Mouse (Mus musculus): ENCODE data around the gene Tmem81. TPM values are rescaled to one million over a fixed set of nuclear protein-coding genes. Genes with fewer than 3 reads are reported as not detected.
"Not testable (repeated sequence)": the region's sequence is repeated elsewhere in the genome, so short reads cannot be mapped to it uniquely, and the experiment has no call there.

Gene Tmem81
- polyA plus RNA-seq (2014; fragmentation: Nextera tagmentation; extraction: Ambion mirVana) = 1.1 and 1.3 TPM in 2 replicates

GRCm38 (mm10) chr1:132506058-132506457 is at the start of gene Tmem81:
Gene Tmem81, plus strand, starts transcription at chr1:132506230.
- Histone ChIP-seq H3K4me1 (ENCODE audit: control insufficient read depth, insufficient read depth, low read length) (no peaks in the 10 kb centered on the region), H3K36me3 (ENCODE audit: control insufficient read depth, insufficient read depth, low read length) (peaks cover 63% of the 10 kb centered on the region), H3K4me3 (replicated peaks; ENCODE audit: low read depth, low read length) (no peak within 1 kb of the TSS), H3K9ac (replicated peaks; ENCODE audit: low read length) (no peak within 1 kb of the TSS), H3K9me3 (ENCODE audit: control insufficient read depth, low read length) (no peaks in the 10 kb centered on the region), H3K27ac (replicated peaks; ENCODE audit: low read depth, low read length) (no peak within 1 kb of the TSS), H3K27me3 (ENCODE audit: control insufficient read depth, insufficient read depth, low read length) (no peaks in the 10 kb centered on the region), H3K4me2 (ENCODE audit: low read length) (no peak within 1 kb of the TSS)
- DNase-seq (no peak), ATAC-seq (ENCODE audit: low FRiP score, low TSS enrichment) (no peak)
- 85% methylated on average over 7 of the region's 7 CpGs for WGBS

GRCm38 (mm10) chr1:132464651-132465050 is 41.4 kb upstream of the Tmem81 start:
- DNase-seq (no peak), ATAC-seq (ENCODE audit: low FRiP score, low TSS enrichment) (no peak)
- no peaks in the 10 kb centered on the region for H3K4me1 ChIP-seq (ENCODE audit: control insufficient read depth, insufficient read depth, low read length)
- H3K9me3 ChIP-seq (ENCODE audit: control insufficient read depth, low read length) = no peaks in the 10 kb centered on the region
- H3K4me2 ChIP-seq (ENCODE audit: low read length) = no peak overlapping the region
- H3K9ac ChIP-seq (replicated peaks; ENCODE audit: low read length) = no peak overlapping the region
- WGBS = 93% methylated on average over 5 of the region's 5 CpGs
- no peak overlapping the region for H3K4me3 ChIP-seq (replicated peaks; ENCODE audit: low read depth, low read length)
- no peaks in the 10 kb centered on the region for H3K27me3 ChIP-seq (ENCODE audit: control insufficient read depth, insufficient read depth, low read length)
- H3K27ac ChIP-seq (replicated peaks; ENCODE audit: low read depth, low read length) = no peak overlapping the region
- H3K36me3 ChIP-seq (ENCODE audit: control insufficient read depth, insufficient read depth, low read length) = peaks cover 59% of the 10 kb centered on the region

- H3K36me3 ChIP-seq (ENCODE audit: control insufficient read depth, insufficient read depth, low read length) = peaks cover 29% of the 10 kb centered on the region
- no peak overlapping the region for H3K4me3 ChIP-seq (replicated peaks; ENCODE audit: low read depth, low read length)
- no peak overlapping the region for H3K4me2 ChIP-seq (ENCODE audit: low read length)
- no peaks in the 10 kb centered on the region for H3K4me1 ChIP-seq (ENCODE audit: control insufficient read depth, insufficient read depth, low read length)
- no peaks in the 10 kb centered on the region for H3K9me3 ChIP-seq (ENCODE audit: control insufficient read depth, low read length)
- no peak for DNase-seq
- H3K27ac ChIP-seq (replicated peaks; ENCODE audit: low read depth, low read length) = no peak overlapping the region
- H3K27me3 ChIP-seq (ENCODE audit: control insufficient read depth, insufficient read depth, low read length) = no peaks in the 10 kb centered on the region
- no peak for ATAC-seq (ENCODE audit: low FRiP score, low TSS enrichment)
- H3K9ac ChIP-seq (replicated peaks; ENCODE audit: low read length) = no peak overlapping the region
These were observed 37.1 kb upstream of the Tmem81 start for GRCm38 (mm10) chr1:132468926-132469325.

- no peak overlapping the region for H3K4me2 ChIP-seq (ENCODE audit: low read length)
- H3K27me3 ChIP-seq (ENCODE audit: control insufficient read depth, insufficient read depth, low read length) = no peaks in the 10 kb centered on the region
- no peak overlapping the region for H3K27ac ChIP-seq (replicated peaks; ENCODE audit: low read depth, low read length)
- 92% methylated on average over 7 of the region's 7 CpGs for WGBS
- no peak overlapping the region for H3K9ac ChIP-seq (replicated peaks; ENCODE audit: low read length)
- no peak overlapping the region for H3K4me3 ChIP-seq (replicated peaks; ENCODE audit: low read depth, low read length)
- ATAC-seq (ENCODE audit: low FRiP score, low TSS enrichment) (no peak), DNase-seq (no peak)
- H3K9me3 ChIP-seq (ENCODE audit: control insufficient read depth, low read length) = no peaks in the 10 kb centered on the region
- no peaks in the 10 kb centered on the region for H3K4me1 ChIP-seq (ENCODE audit: control insufficient read depth, insufficient read depth, low read length)
- H3K36me3 ChIP-seq (ENCODE audit: control insufficient read depth, insufficient read depth, low read length) = peaks cover 23% of the 10 kb centered on the region
These were observed 36.5 kb upstream of the Tmem81 start for GRCm38 (mm10) chr1:132469519-132469918.

GRCm38 (mm10) chr1:132470031-132470430 is 36.0 kb upstream of the Tmem81 start:
- ATAC-seq (ENCODE audit: low FRiP score, low TSS enrichment); H3K4me3 ChIP-seq (replicated peaks; ENCODE audit: low read depth, low read length); H3K4me2 ChIP-seq (ENCODE audit: low read length); H3K9ac ChIP-seq (replicated peaks; ENCODE audit: low read length); H3K27ac ChIP-seq (replicated peaks; ENCODE audit: low read depth, low read length); H3K4me1 ChIP-seq (ENCODE audit: control insufficient read depth, insufficient read depth, low read length); H3K27me3 ChIP-seq (ENCODE audit: control insufficient read depth, insufficient read depth, low read length); DNase-seq; H3K9me3 ChIP-seq (ENCODE audit: control insufficient read depth, low read length): not testable (repeated sequence)
- 93% methylated on average over 1 of the region's 1 CpGs for WGBS
- H3K36me3 ChIP-seq (ENCODE audit: control insufficient read depth, insufficient read depth, low read length) = peaks cover 18% of the 10 kb centered on the region

- Histone ChIP-seq H3K9ac (replicated peaks; ENCODE audit: low read length) (no peak overlapping the region), H3K36me3 (ENCODE audit: control insufficient read depth, insufficient read depth, low read length) (peaks cover 9% of the 10 kb centered on the region), H3K27ac (replicated peaks; ENCODE audit: low read depth, low read length) (no peak overlapping the region), H3K27me3 (ENCODE audit: control insufficient read depth, insufficient read depth, low read length) (no peaks in the 10 kb centered on the region), H3K4me3 (replicated peaks; ENCODE audit: low read depth, low read length) (no peak overlapping the region), H3K4me2 (ENCODE audit: low read length) (no peak overlapping the region), H3K4me1 (ENCODE audit: control insufficient read depth, insufficient read depth, low read length) (no peaks in the 10 kb centered on the region), H3K9me3 (ENCODE audit: control insufficient read depth, low read length) (no peaks in the 10 kb centered on the region)
- WGBS = 93% methylated on average over 2 of the region's 2 CpGs
- ATAC-seq (ENCODE audit: low FRiP score, low TSS enrichment) = no peak
- DNase-seq = no peak
These were observed 35.0 kb upstream of the Tmem81 start for GRCm38 (mm10) chr1:132471032-132471431.

- H3K36me3 ChIP-seq (ENCODE audit: control insufficient read depth, insufficient read depth, low read length) = peaks cover 6% of the 10 kb centered on the region
- no peak overlapping the region for H3K9ac ChIP-seq (replicated peaks; ENCODE audit: low read length)
- DNase-seq = no peak
- H3K9me3 ChIP-seq (ENCODE audit: control insufficient read depth, low read length) = no peaks in the 10 kb centered on the region
- H3K4me2 ChIP-seq (ENCODE audit: low read length) = no peak overlapping the region
- no peaks in the 10 kb centered on the region for H3K27me3 ChIP-seq (ENCODE audit: control insufficient read depth, insufficient read depth, low read length)
- H3K4me3 ChIP-seq (replicated peaks; ENCODE audit: low read depth, low read length) = no peak overlapping the region
- H3K4me1 ChIP-seq (ENCODE audit: control insufficient read depth, insufficient read depth, low read length) = no peaks in the 10 kb centered on the region
- H3K27ac ChIP-seq (replicated peaks; ENCODE audit: low read depth, low read length) = no peak overlapping the region
- no peak for ATAC-seq (ENCODE audit: low FRiP score, low TSS enrichment)
- 92% methylated on average over 5 of the region's 5 CpGs for WGBS
These were observed 34.5 kb upstream of the Tmem81 start for GRCm38 (mm10) chr1:132471499-132471898.

GRCm38 (mm10) chr1:132472537-132472936 is 33.5 kb upstream of the Tmem81 start:
- H3K4me2 ChIP-seq (ENCODE audit: low read length) = no peak overlapping the region
- H3K9ac ChIP-seq (replicated peaks; ENCODE audit: low read length) = no peak overlapping the region
- no peak for ATAC-seq (ENCODE audit: low FRiP score, low TSS enrichment)
- no peaks in the 10 kb centered on the region for H3K36me3 ChIP-seq (ENCODE audit: control insufficient read depth, insufficient read depth, low read length)
- peak; percentile 48 for DNase-seq
- H3K4me1 ChIP-seq (ENCODE audit: control insufficient read depth, insufficient read depth, low read length) = no peaks in the 10 kb centered on the region
- H3K27ac ChIP-seq (replicated peaks; ENCODE audit: low read depth, low read length) = no peak overlapping the region
- 64% methylated on average over 5 of the region's 5 CpGs for WGBS
- no peak overlapping the region for H3K4me3 ChIP-seq (replicated peaks; ENCODE audit: low read depth, low read length)
- H3K9me3 ChIP-seq (ENCODE audit: control insufficient read depth, low read length) = no peaks in the 10 kb centered on the region
- H3K27me3 ChIP-seq (ENCODE audit: control insufficient read depth, insufficient read depth, low read length) = no peaks in the 10 kb centered on the region

DNA sequence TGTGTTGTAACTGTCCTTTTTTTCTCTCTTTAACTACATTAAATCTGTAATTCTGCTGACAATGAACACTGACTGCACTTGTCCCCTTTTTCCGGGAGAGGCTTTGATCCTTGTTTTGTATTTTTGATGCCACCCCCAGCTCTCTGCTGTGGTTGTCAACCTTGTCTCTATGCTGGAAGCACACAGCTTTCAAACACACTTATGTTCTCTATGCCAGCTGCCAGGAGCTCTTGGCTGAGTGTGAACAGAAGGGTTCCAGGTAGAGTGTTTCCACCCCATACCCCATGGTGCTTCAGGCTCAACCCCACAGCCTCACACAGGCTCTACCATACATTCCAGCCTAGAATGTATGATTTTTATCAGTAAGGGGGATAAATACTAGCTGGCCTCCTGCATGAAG is 31.5 kb upstream of the Tmem81 start:
- Histone ChIP-seq H3K36me3 (ENCODE audit: control insufficient read depth, insufficient read depth, low read length) (no peaks in the 10 kb centered on the region), H3K4me2 (ENCODE audit: low read length) (no peak overlapping the region), H3K9me3 (ENCODE audit: control insufficient read depth, low read length) (no peaks in the 10 kb centered on the region), H3K9ac (replicated peaks; ENCODE audit: low read length) (no peak overlapping the region), H3K27me3 (ENCODE audit: control insufficient read depth, insufficient read depth, low read length) (no peaks in the 10 kb centered on the region), H3K27ac (replicated peaks; ENCODE audit: low read depth, low read length) (no peak overlapping the region), H3K4me1 (ENCODE audit: control insufficient read depth, insufficient read depth, low read length) (peaks cover 8% of the 10 kb centered on the region), H3K4me3 (replicated peaks; ENCODE audit: low read depth, low read length) (no peak overlapping the region)
- ATAC-seq (ENCODE audit: low FRiP score, low TSS enrichment) (no peak), DNase-seq (no peak)
- WGBS = 67% methylated on average over 1 of the region's 1 CpGs
